Mouse (Mus musculus) lung, adult 2 months (tissue): ENCODE data around the gene Gabrg1.

Source experiments
- CTCF ChIP-seq: fragments of 200-500 bp; IDR thresholded peaks from 2 replicates; pipeline ENCODE4 v1.5.1; 2011; ENCODE audit warnings: mild to moderate bottlenecking, low read length, control low read depth; ENCODE audit not compliant: insufficient read depth
- POLR2A ChIP-seq: fragments of 200-500 bp; IDR thresholded peaks from 2 replicates; pipeline ENCODE4 v1.6.1; 2011; ENCODE audit warnings: low read depth, mild to moderate bottlenecking, control low read depth, low read length, borderline replicate concordance; ENCODE audit errors: extremely low read depth

- no peak for TF ChIP-seq CTCF
- no peak for TF ChIP-seq POLR2A
Measured at GRCm38 (mm10) chr5:70736156-70736555, 106.3 kb downstream of the Gabrg1 start.
